Mouse (Mus musculus) heart, embryonic 15.5 days (tissue): ENCODE measurements at regions not wholly inside any gene's neighbourhood (a gene's known extent, or its start where the extent isn't known, plus 50 kb on each side); places are given as distances from the start of the nearest gene placed in this dataset.

ENCODE experiments used
- ATAC-seq: fragments of 200-750 bp; cut with Nextera tagmentation; replicated peaks from 2 replicates; pipeline ENCODE4 v1.8.0; 2017; ENCODE audit warnings: low read depth, moderate TSS enrichment; ENCODE audit not compliant: insufficient number of reproducible peaks, insufficient read depth, low FRiP score
- H3K27ac ChIP-seq: fragments of 300-500 bp; sonication (generic); 2 replicates; pipeline ENCODE4 v1.5.1; 2015; ENCODE audit warnings: mild to moderate bottlenecking, inconsistent platforms
- H3K27me3 ChIP-seq: fragments of 300-500 bp; sonication (generic); 2 replicates; pipeline ENCODE4 v1.6.1; 2015; ENCODE audit warnings: inconsistent platforms
- H3K36me3 ChIP-seq: fragments of 300-500 bp; sonication (generic); 2 replicates; pipeline ENCODE4 v1.6.1; 2015; ENCODE audit warnings: mild to moderate bottlenecking, inconsistent platforms
- H3K4me1 ChIP-seq: fragments of 300-500 bp; sonication (generic); replicated peaks from 2 replicates; pipeline ENCODE4 v1.6.1; 2015; ENCODE audit warnings: inconsistent platforms
- H3K4me2 ChIP-seq: fragments of 300-500 bp; sonication (generic); 2 replicates; pipeline ENCODE4 v1.6.1; 2015; ENCODE audit warnings: inconsistent platforms, mild to moderate bottlenecking, moderate library complexity
- H3K4me3 ChIP-seq: fragments of 300-500 bp; sonication (generic); 2 replicates; pipeline ENCODE4 v1.5.1; 2015; ENCODE audit warnings: mild to moderate bottlenecking, inconsistent platforms
- H3K9ac ChIP-seq: fragments of 300-500 bp; sonication (generic); 2 replicates; pipeline ENCODE4 v1.6.1; 2015; ENCODE audit warnings: mild to moderate bottlenecking, inconsistent platforms
- H3K9me3 ChIP-seq: fragments of 300-500 bp; sonication (generic); replicated peaks from 2 replicates; pipeline ENCODE4 v1.6.1; 2016; ENCODE audit warnings: inconsistent platforms
- WGBS: fragments of 180-500 bp; shearing (Covaris S2); methylation state at CpG from one replicate; pipeline ENCODE4 v1.1.7; 2015; ENCODE audit warnings: mixed read lengths; 5-methylcytosine and 5-hydroxymethylcytosine counted together

- Histone ChIP-seq H3K27ac (no peak overlapping the region), H3K36me3 (no peaks in the 10 kb centered on the region), H3K4me2 (no peak overlapping the region), H3K4me3 (no peak overlapping the region), H3K4me1 (no peaks in the 10 kb centered on the region), H3K27me3 (no peaks in the 10 kb centered on the region), H3K9ac (no peak overlapping the region), H3K9me3 (no peaks in the 10 kb centered on the region)
- no peak for ATAC-seq
These were observed 1047.6 kb downstream of the Olfm4 start for GRCm38 (mm10) chr14:81031475-81031874.

GRCm38 (mm10) chr14:81037635-81038034, 1053.8 kb downstream of the Olfm4 start:
- no peak overlapping the region for H3K4me2 ChIP-seq
- H3K9me3 ChIP-seq, result no peaks in the 10 kb centered on the region
- H3K4me3 ChIP-seq, result no peak overlapping the region
- H3K27ac ChIP-seq, result no peak overlapping the region
- H3K36me3 ChIP-seq, result no peaks in the 10 kb centered on the region
- no peak for ATAC-seq
- H3K27me3 ChIP-seq, result no peaks in the 10 kb centered on the region
- 39% methylated on average over 2 of the region's 2 CpGs for WGBS
- no peak overlapping the region for H3K9ac ChIP-seq
- no peaks in the 10 kb centered on the region for H3K4me1 ChIP-seq

GRCm38 (mm10) chr14:81038045-81038444, 1054.2 kb downstream of the Olfm4 start:
- Histone ChIP-seq H3K9ac (no peak overlapping the region), H3K27me3 (no peaks in the 10 kb centered on the region), H3K4me3 (no peak overlapping the region), H3K27ac (no peak overlapping the region), H3K4me2 (no peak overlapping the region), H3K4me1 (no peaks in the 10 kb centered on the region), H3K9me3 (no peaks in the 10 kb centered on the region), H3K36me3 (no peaks in the 10 kb centered on the region)
- ATAC-seq, result no peak
- WGBS, result 76% methylated on average over 3 of the region's 3 CpGs
